Mouse (Mus musculus): ENCODE results near the gene Gsx2. TPM values are rescaled to one million over a fixed set of nuclear protein-coding genes. Genes with fewer than 3 reads are reported as not detected.

Gene Gsx2
- polyA plus RNA-seq, 1 experiment from 2014 or later, result not detected

DNA sequence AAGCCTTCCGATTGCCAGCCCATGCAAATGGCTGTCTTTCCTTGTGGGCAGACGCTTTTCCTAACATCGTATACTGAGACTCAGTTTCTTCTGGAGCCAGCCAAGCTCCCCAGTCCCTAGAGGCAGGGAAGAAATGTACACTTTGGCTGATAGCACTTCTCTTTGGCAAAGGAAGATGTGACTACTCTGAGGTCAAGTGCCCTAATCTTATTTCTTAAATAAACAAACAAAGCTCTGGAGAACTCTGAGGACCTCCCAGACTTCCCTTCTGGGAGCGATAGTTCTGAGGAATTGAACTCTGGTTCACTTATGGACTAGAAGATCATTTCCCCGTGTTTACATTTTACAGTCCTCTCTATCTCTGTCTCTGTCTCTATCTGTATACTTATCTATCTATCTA, 34.0 kb downstream of the Gsx2 start:
- Histone ChIP-seq H3K9me3 (replicated peaks) (no peaks in the 10 kb centered on the region; the same call in 1 of the 2 replicates), H3K4me2 (no peak overlapping the region), H3K36me3 (no peaks in the 10 kb centered on the region), H3K27me3 (replicated peaks) (peaks cover 4% of the 10 kb centered on the region; the same call in 1 of the 2 replicates), H3K4me3 (no peak overlapping the region), H3K4me1 (replicated peaks) (no peaks in the 10 kb centered on the region; the same call in 1 of the 2 replicates), H3K27ac (ENCODE audit: poor library complexity, severe bottlenecking) (no peak overlapping the region), H3K9ac (no peak overlapping the region)
- WGBS, result 27% methylated on average over 5 of the region's 5 CpGs
- ATAC-seq (ENCODE audit: insufficient number of reproducible peaks, low FRiP score), result no peak

DNA sequence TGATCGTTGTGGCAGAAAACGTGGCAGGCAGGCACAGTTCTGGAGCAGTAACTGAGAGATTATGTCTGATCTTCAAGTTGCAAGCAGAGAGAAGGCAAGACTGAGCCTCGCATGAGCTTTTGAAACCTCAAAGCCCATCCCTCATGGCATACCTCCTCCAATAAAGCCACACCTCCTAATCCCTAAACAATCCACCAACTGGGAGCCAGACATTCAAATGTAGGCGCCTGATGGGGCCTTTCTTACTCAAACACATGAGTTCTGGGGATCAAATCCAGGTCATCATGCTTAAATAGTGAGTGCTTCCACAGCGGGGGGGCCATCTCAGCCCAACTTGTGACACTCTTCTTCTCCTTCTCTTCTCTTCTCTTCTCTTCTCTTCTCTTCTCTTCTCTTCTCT, 36.4 kb downstream of the Gsx2 start:
- 62% methylated on average over 5 of the region's 5 CpGs for WGBS
- H3K27me3 ChIP-seq (replicated peaks), result no peaks in the 10 kb centered on the region; the same call in 1 of the 2 replicates
- no peak for ATAC-seq (ENCODE audit: insufficient number of reproducible peaks, low FRiP score)

DNA sequence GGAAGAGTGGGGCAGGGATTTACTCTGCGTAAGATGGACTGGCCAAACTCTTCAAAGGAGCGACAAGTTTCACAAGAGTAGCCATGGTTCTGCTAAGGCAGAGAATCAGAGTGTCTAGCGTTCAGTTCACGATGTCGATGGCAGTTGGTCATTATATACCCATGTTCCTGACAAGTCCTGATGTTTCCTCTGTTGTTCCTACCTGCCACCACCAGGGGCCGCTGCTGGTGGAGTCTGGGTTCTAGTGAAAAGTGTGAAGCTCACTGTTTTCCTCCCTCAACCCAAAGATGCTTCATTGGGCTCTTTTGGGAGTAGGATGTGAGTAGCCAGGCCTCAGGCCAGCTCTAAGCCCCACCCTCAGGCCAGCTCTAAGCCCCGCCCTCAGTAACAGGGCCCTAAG, 43.4 kb downstream of the Gsx2 start:
- Histone ChIP-seq H3K4me3 (no peak overlapping the region), H3K36me3 (no peaks in the 10 kb centered on the region), H3K4me1 (replicated peaks) (no peaks in the 10 kb centered on the region), H3K27ac (ENCODE audit: poor library complexity, severe bottlenecking) (no peak overlapping the region), H3K9me3 (replicated peaks) (no peaks in the 10 kb centered on the region), H3K4me2 (no peak overlapping the region), H3K27me3 (replicated peaks) (no peaks in the 10 kb centered on the region), H3K9ac (no peak overlapping the region)
- ATAC-seq (ENCODE audit: insufficient number of reproducible peaks, low FRiP score), result no peak
- WGBS, result 59% methylated on average over 7 of the region's 7 CpGs

More for the DNA sequence above, 36.4 kb downstream of the Gsx2 start:
- H3K4me3 ChIP-seq, result no peak overlapping the region
- H3K36me3 ChIP-seq, result no peaks in the 10 kb centered on the region
- H3K4me2 ChIP-seq, result no peak overlapping the region
- H3K27ac ChIP-seq (ENCODE audit: poor library complexity, severe bottlenecking), result no peak overlapping the region
- H3K9me3 ChIP-seq (replicated peaks), result no peaks in the 10 kb centered on the region; the same call in 1 of the 2 replicates
- H3K4me1 ChIP-seq (replicated peaks), result no peaks in the 10 kb centered on the region; the same call in 1 of the 2 replicates
- no peak overlapping the region for H3K9ac ChIP-seq

DNA sequence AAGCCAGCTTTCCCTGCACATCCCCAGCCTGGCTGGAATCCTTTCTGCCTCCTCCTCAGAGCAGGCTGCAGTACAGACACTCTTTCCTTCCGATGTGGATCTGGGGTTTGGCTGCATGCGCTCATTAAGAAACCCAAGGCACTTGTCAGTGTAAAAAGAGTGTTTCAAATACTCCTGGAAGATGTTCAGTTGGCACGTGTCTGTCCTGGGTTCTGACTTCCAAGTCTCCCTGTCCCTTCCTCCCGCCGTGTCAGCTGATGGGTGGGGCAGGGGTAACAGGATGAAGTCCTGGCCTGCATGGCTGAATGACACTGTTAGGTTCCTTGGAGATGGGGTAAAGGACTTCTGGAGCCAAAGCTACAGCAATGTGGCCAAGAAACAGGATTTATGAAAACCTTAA, 46.2 kb downstream of the Gsx2 start:
- Histone ChIP-seq H3K4me2 (no peak overlapping the region), H3K27me3 (replicated peaks) (no peaks in the 10 kb centered on the region), H3K4me3 (no peak overlapping the region), H3K4me1 (replicated peaks) (no peaks in the 10 kb centered on the region), H3K36me3 (no peaks in the 10 kb centered on the region), H3K9ac (no peak overlapping the region), H3K27ac (ENCODE audit: poor library complexity, severe bottlenecking) (no peak overlapping the region), H3K9me3 (replicated peaks) (no peaks in the 10 kb centered on the region)
- no peak for ATAC-seq (ENCODE audit: insufficient number of reproducible peaks, low FRiP score)
- 36% methylated on average over 5 of the region's 5 CpGs for WGBS

Other genes with a start within 250 kb of the Gsx2 start
- gene Chic2, start 30.8 kb upstream of the Gsx2 start, polyA plus RNA-seq (2016; fragmentation: Nextera tagmentation; extraction: Ambion mirVana), result 39.9 and 40.5 TPM in 2 replicates
- gene Pdgfra, start 76.7 kb downstream of the Gsx2 start, polyA plus RNA-seq (2016; fragmentation: Nextera tagmentation; extraction: Ambion mirVana), result 41.2 and 41.3 TPM in 2 replicates

All from heart, embryonic 12.5 days (tissue).